Mouse (Mus musculus) kidney, embryonic 14.5 days (tissue): Measurements from ENCODE around the gene Defb22. TPM values are rescaled to one million over a fixed set of nuclear protein-coding genes. Genes with fewer than 3 reads are reported as not detected.

Source experiments
- ATAC-seq: fragments of 200-750 bp; cut with Nextera tagmentation; 2 replicates; pipeline ENCODE4 v1.8.0; 2017; ENCODE audit warnings: moderate number of reproducible peaks, mild to moderate bottlenecking, moderate TSS enrichment, moderate library complexity; ENCODE audit not compliant: low FRiP score, low TSS enrichment
- H3K27ac ChIP-seq: fragments of 300-500 bp; sonication (generic); 2 replicates; pipeline ENCODE4 v1.5.1; 2014; ENCODE audit warnings: low read depth, mild to moderate bottlenecking, low read length, moderate library complexity, mixed read lengths
- H3K27me3 ChIP-seq: fragments of 300-500 bp; sonication (generic); 2 replicates; pipeline ENCODE4 v1.6.1; 2014; ENCODE audit warnings: mild to moderate bottlenecking, low read length; ENCODE audit not compliant: control insufficient read depth, insufficient read depth
- H3K36me3 ChIP-seq: fragments of 300-500 bp; sonication (generic); 2 replicates; pipeline ENCODE4 v1.6.1; 2014; ENCODE audit warnings: low read length, mixed read lengths; ENCODE audit not compliant: control insufficient read depth, insufficient read depth
- H3K4me1 ChIP-seq: fragments of 300-500 bp; sonication (generic); 2 replicates; pipeline ENCODE4 v1.6.1; 2014; ENCODE audit warnings: low read length, mixed read lengths; ENCODE audit not compliant: control insufficient read depth, insufficient read depth
- H3K4me2 ChIP-seq: fragments of 300-500 bp; sonication (generic); replicated peaks from 2 replicates; pipeline ENCODE4 v1.6.1; 2014; ENCODE audit warnings: low read depth, mild to moderate bottlenecking, low read length
- H3K4me3 ChIP-seq: fragments of 300-500 bp; sonication (generic); 2 replicates; pipeline ENCODE4 v1.5.1; 2014; ENCODE audit warnings: mild to moderate bottlenecking, low read length
- H3K9ac ChIP-seq: fragments of 300-500 bp; sonication (generic); 2 replicates; pipeline ENCODE4 v1.6.1; 2014; ENCODE audit warnings: low read depth, mild to moderate bottlenecking, low read length, moderate library complexity
- H3K9me3 ChIP-seq: fragments of 300-500 bp; sonication (generic); 2 replicates; pipeline ENCODE4 v1.6.1; 2016; ENCODE audit warnings: low read length; ENCODE audit not compliant: control insufficient read depth
- WGBS: fragments of 180-500 bp; shearing (Covaris S2); extraction: QIAGEN DNeasy Blood & Tissue Kit; methylation state at CpG from one replicate; pipeline ENCODE4 v1.1.7; 2014; 5-methylcytosine and 5-hydroxymethylcytosine counted together
- polyA plus RNA-seq: library from polyadenylated mRNA; unstranded; fragments of >200 nt; fragmentation: Nextera tagmentation; extraction: Ambion mirVana; gene quantifications from 2 replicates; pipeline ENCODE4 v1.2.1, GENCODE M21; 2014

Gene Defb22
- polyA plus RNA-seq, 1 experiment from 2014 or later = not detected

GRCm38 (mm10) chr2:152487024-152487423 lies 2.9 kb downstream of the Defb22 start:
- no peaks in the 10 kb centered on the region for H3K36me3 ChIP-seq
- WGBS = 86% methylated on average over 2 of the region's 2 CpGs
- H3K27ac ChIP-seq = no peak overlapping the region
- no peaks in the 10 kb centered on the region for H3K9me3 ChIP-seq
- no peak for ATAC-seq
- H3K9ac ChIP-seq = no peak overlapping the region
- no peak overlapping the region for H3K4me2 ChIP-seq
- H3K4me3 ChIP-seq = no peak overlapping the region
- no peaks in the 10 kb centered on the region for H3K27me3 ChIP-seq
- H3K4me1 ChIP-seq = no peaks in the 10 kb centered on the region

- Histone ChIP-seq H3K27me3 (no peaks in the 10 kb centered on the region), H3K36me3 (no peaks in the 10 kb centered on the region), H3K9me3 (no peaks in the 10 kb centered on the region), H3K27ac (no peak overlapping the region), H3K4me1 (no peaks in the 10 kb centered on the region), H3K4me2 (no peak overlapping the region), H3K4me3 (no peak overlapping the region), H3K9ac (no peak overlapping the region)
- ATAC-seq = no peak
- 86% methylated on average over 7 of the region's 7 CpGs for WGBS
These were observed 8.2 kb downstream of the Defb22 start for GRCm38 (mm10) chr2:152481726-152482125.

GRCm38 (mm10) chr2:152480881-152481280 lies 9.1 kb downstream of the Defb22 start:
- no peaks in the 10 kb centered on the region for H3K27me3 ChIP-seq
- no peaks in the 10 kb centered on the region for H3K36me3 ChIP-seq
- no peak overlapping the region for H3K9ac ChIP-seq
- no peak overlapping the region for H3K4me3 ChIP-seq
- no peak overlapping the region for H3K4me2 ChIP-seq
- no peaks in the 10 kb centered on the region for H3K9me3 ChIP-seq
- no peak overlapping the region for H3K27ac ChIP-seq
- H3K4me1 ChIP-seq = no peaks in the 10 kb centered on the region
- no peak for ATAC-seq
- 89% methylated on average over 3 of the region's 3 CpGs for WGBS

- Histone ChIP-seq H3K9me3 (no peaks in the 10 kb centered on the region), H3K27me3 (no peaks in the 10 kb centered on the region), H3K27ac (no peak within 1 kb of the TSS), H3K36me3 (no peaks in the 10 kb centered on the region), H3K4me2 (no peak within 1 kb of the TSS), H3K9ac (no peak within 1 kb of the TSS), H3K4me3 (no peak within 1 kb of the TSS), H3K4me1 (no peaks in the 10 kb centered on the region)
- no peak for ATAC-seq
- 64% methylated on average over 2 of the region's 2 CpGs for WGBS
These were observed 13.2 kb downstream of the Defb22 start, which contains the start of gene Defb20 for GRCm38 (mm10) chr2:152476763-152477162. Defb20 (plus strand) TSS chr2:152477063.

- Histone ChIP-seq H3K27ac (no peak overlapping the region), H3K9me3 (no peaks in the 10 kb centered on the region), H3K9ac (no peak overlapping the region), H3K4me2 (no peak overlapping the region), H3K4me1 (no peaks in the 10 kb centered on the region), H3K4me3 (no peak overlapping the region), H3K27me3 (no peaks in the 10 kb centered on the region), H3K36me3 (no peaks in the 10 kb centered on the region)
- 30% methylated on average over 3 of the region's 3 CpGs for WGBS
- ATAC-seq = no peak
These were observed 17.5 kb downstream of the Defb22 start for GRCm38 (mm10) chr2:152472434-152472833.

- Histone ChIP-seq H3K27me3 (no peaks in the 10 kb centered on the region), H3K4me2 (no peak overlapping the region), H3K9me3 (no peaks in the 10 kb centered on the region), H3K27ac (no peak overlapping the region), H3K9ac (no peak overlapping the region), H3K4me1 (no peaks in the 10 kb centered on the region), H3K4me3 (no peak overlapping the region), H3K36me3 (no peaks in the 10 kb centered on the region)
- 28% methylated on average over 7 of the region's 7 CpGs for WGBS
- ATAC-seq = no peak
These were observed 19.0 kb downstream of the Defb22 start for GRCm38 (mm10) chr2:152470973-152471372.

DNA sequence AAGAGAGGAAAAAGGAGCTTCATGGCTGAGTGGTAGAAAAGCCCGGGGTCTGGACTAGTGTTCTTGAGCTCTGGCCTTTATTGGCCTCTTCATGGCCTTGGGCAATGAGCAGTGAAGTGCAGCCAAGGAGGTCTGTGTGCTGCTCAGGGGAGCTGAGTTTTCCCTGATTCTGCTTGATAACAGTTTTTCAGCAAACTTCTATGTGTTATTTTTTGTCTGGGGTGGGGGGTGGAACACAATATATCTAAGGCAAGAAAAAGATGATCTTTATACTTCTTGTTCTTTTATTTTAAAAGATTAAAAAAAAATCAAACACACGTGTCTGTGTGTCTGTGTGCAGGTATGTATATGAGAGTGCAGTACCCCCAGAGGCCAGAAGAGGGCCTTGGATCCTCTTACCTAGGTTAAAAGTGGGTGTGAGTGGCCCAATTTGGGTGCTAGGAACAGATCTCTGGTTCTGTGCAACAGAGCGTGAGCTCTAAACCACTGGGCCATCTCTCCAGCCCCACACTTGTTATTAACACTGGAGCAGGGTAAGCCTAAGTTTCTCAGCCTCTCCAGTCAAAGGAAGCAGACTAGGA lies 25.3 kb downstream of the Defb22 start, which contains the start of gene Defb23:
Defb23 (minus strand) TSS at position 51 of the 581 bp plus-strand sequence.
- H3K9me3 ChIP-seq = no peaks in the 10 kb centered on the region
- 88% methylated on average over 3 of the region's 3 CpGs for WGBS
- no peak within 1 kb of the TSS for H3K27ac ChIP-seq
- H3K36me3 ChIP-seq = no peaks in the 10 kb centered on the region
- H3K4me1 ChIP-seq = no peaks in the 10 kb centered on the region
- no peak within 1 kb of the TSS for H3K4me2 ChIP-seq
- H3K4me3 ChIP-seq = no peak within 1 kb of the TSS
- H3K9ac ChIP-seq = no peak within 1 kb of the TSS
- no peak for ATAC-seq
- H3K27me3 ChIP-seq = no peaks in the 10 kb centered on the region

DNA sequence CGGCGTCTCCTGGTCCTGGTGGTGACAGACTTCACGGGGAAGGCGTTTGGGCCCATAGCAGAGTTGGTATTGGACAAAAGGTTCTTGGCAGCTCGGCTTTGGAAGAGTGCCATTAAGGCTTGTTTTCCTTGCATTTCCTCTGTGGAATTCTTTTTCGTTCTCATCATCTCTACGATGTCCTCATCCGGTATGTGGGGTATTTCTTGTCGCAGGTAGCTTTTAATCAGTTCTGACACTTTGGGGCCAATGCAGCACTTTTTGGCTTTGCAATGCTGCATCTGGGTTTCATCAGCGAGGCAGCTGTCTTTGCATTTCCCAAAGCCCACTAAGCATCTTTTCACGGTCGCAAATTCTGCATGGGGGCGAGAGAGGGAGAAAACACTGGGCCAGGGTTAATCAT lies 30.7 kb downstream of the Defb22 start:
- no peaks in the 10 kb centered on the region for H3K27me3 ChIP-seq
- H3K9me3 ChIP-seq = no peaks in the 10 kb centered on the region
- H3K4me3 ChIP-seq = no peak overlapping the region
- WGBS = 51% methylated on average over 13 of the region's 13 CpGs
- H3K9ac ChIP-seq = no peak overlapping the region
- no peak for ATAC-seq
- H3K4me1 ChIP-seq = 0 out of 2 replicates have a peak, but pooled peaks cover 4% of the 10 kb centered on the region
- H3K36me3 ChIP-seq = no peaks in the 10 kb centered on the region
- H3K4me2 ChIP-seq = no peak overlapping the region
- no peak overlapping the region for H3K27ac ChIP-seq

- Histone ChIP-seq H3K9me3 (no peaks in the 10 kb centered on the region), H3K4me3 (no peak overlapping the region), H3K36me3 (no peaks in the 10 kb centered on the region), H3K9ac (no peak overlapping the region), H3K27ac (no peak overlapping the region), H3K4me1 (peaks cover 12% of the 10 kb centered on the region), H3K27me3 (no peaks in the 10 kb centered on the region; the same call in 1 of the 2 replicates), H3K4me2 (no peak overlapping the region)
- 77% methylated on average over 4 of the region's 4 CpGs for WGBS
- ATAC-seq = 0 out of 2 replicates have a peak, but pooled peaks have one; percentile 29
These were observed 37.7 kb downstream of the Defb22 start for GRCm38 (mm10) chr2:152452101-152452781.
